Mouse (Mus musculus) forebrain, embryonic 16.5 days (tissue): Measurements from ENCODE around the gene Ncan. TPM values are rescaled to one million over a fixed set of nuclear protein-coding genes. Genes with fewer than 3 reads are reported as not detected.

Experiments
- ATAC-seq: fragments of 200-750 bp; cut with Nextera tagmentation; 2 replicates; pipeline ENCODE4 v1.8.0; 2017; ENCODE audit warnings: mild to moderate bottlenecking, moderate library complexity
- H3K27ac ChIP-seq: fragments of 300-500 bp; sonication (generic); 2 replicates; pipeline ENCODE4 v1.5.1; 2014; ENCODE audit warnings: low read length, control low read depth
- H3K27me3 ChIP-seq: fragments of 300-500 bp; sonication (generic); replicated peaks from 2 replicates; pipeline ENCODE4 v1.6.1; 2014; ENCODE audit warnings: low read length; ENCODE audit not compliant: control insufficient read depth, insufficient read depth
- H3K36me3 ChIP-seq: fragments of 300-500 bp; sonication (generic); 2 replicates; pipeline ENCODE4 v1.6.1; 2014; ENCODE audit not compliant: control insufficient read depth, insufficient read depth
- H3K4me1 ChIP-seq: fragments of 300-500 bp; sonication (generic); replicated peaks from 2 replicates; pipeline ENCODE4 v1.6.1; 2014; ENCODE audit warnings: low read length; ENCODE audit not compliant: control insufficient read depth, insufficient read depth
- H3K4me2 ChIP-seq: fragments of 300-500 bp; sonication (generic); 2 replicates; pipeline ENCODE4 v1.6.1; 2014; ENCODE audit warnings: mild to moderate bottlenecking, low read length, control low read depth
- H3K4me3 ChIP-seq: fragments of 300-500 bp; sonication (generic); replicated peaks from 2 replicates; pipeline ENCODE4 v1.5.1; 2014; ENCODE audit warnings: mild to moderate bottlenecking, low read length, control low read depth
- H3K9ac ChIP-seq: fragments of 300-500 bp; sonication (generic); replicated peaks from 2 replicates; pipeline ENCODE4 v1.6.1; 2014; ENCODE audit warnings: low read depth, low read length, control low read depth
- H3K9me3 ChIP-seq: fragments of 300-500 bp; sonication (generic); 2 replicates; pipeline ENCODE4 v1.6.1; 2016; ENCODE audit warnings: low read length; ENCODE audit not compliant: control insufficient read depth
- WGBS: fragments of 180-500 bp; shearing (Covaris S2); extraction: QIAGEN DNeasy Blood & Tissue Kit; methylation state at CpG from one replicate; pipeline ENCODE4 v1.1.7; 2014; 5-methylcytosine and 5-hydroxymethylcytosine counted together
- polyA plus RNA-seq: library from polyadenylated mRNA; unstranded; fragments of >200 nt; fragmentation: Nextera tagmentation; extraction: Ambion mirVana; gene quantifications from 2 replicates; pipeline ENCODE4 v1.2.1, GENCODE M21; 2015

Ncan gene
- polyA plus RNA-seq: 145 and 166 TPM in 2 replicates

DNA sequence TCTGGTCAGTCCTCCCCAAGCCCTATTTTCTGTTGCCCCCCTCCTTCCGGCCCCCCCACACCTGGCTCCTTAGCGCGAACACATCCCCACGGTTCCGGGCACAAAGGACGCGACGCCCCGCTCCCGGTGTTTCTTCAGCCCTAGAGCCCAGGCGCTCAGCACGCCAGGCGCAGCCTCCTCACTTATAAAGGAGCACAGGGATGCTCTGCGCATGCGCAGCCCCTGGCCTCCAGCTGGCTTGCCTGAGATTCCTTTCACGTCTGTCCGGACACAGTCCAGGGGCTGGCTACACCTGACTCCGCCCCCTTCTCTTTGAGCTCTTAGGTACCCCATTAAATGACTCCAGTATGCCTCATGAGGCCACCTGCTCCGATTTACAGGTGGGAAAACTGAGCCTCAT lies at the start of gene Ncan:
Ncan (minus strand) TSS at position 207 of the 400 bp plus-strand sequence.
- H3K9me3 ChIP-seq: no peaks in the 10 kb centered on the region
- peaks cover 27% of the 10 kb centered on the region for H3K4me1 ChIP-seq
- peaks cover 6% of the 10 kb centered on the region; the same call in 1 of the 2 replicates for H3K36me3 ChIP-seq
- peak; percentile 55 for ATAC-seq
- no peaks in the 10 kb centered on the region for H3K27me3 ChIP-seq
- peak within 1 kb of the TSS; percentile 86 for H3K9ac ChIP-seq
- H3K27ac ChIP-seq: peak within 1 kb of the TSS; percentile 93
- under 1% methylated on average over 19 of the region's 19 CpGs for WGBS
- peak within 1 kb of the TSS; percentile 80 for H3K4me2 ChIP-seq
- H3K4me3 ChIP-seq: peak within 1 kb of the TSS; percentile 76

DNA sequence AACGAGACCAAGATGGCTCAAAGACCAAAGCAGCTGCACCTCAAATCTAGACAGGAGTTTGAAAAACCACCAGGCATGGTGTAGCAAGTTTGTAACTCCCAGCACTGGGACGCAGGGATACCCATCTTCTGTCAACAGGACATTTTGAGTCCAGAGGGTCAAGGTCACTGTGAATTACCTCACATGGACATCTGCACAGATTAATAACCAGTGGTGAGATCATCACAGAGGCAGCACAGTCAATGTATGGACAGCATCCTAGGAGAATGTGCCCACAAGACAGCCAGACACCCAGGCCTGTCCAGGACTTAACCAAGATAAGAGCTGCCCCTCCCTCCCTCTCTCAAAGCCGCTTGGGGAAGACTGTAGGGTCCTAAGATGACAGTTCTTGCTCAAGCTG lies 49.4 kb upstream of the Ncan start:
- no peak overlapping the region for H3K27ac ChIP-seq
- H3K9me3 ChIP-seq: no peaks in the 10 kb centered on the region
- no peak overlapping the region for H3K4me2 ChIP-seq
- no peak overlapping the region for H3K9ac ChIP-seq
- H3K27me3 ChIP-seq: no peaks in the 10 kb centered on the region
- H3K4me3 ChIP-seq: no peak overlapping the region
- WGBS: 87% methylated on average over 3 of the region's 3 CpGs
- no peak for ATAC-seq
- peaks cover 30% of the 10 kb centered on the region for H3K4me1 ChIP-seq
- H3K36me3 ChIP-seq: no peaks in the 10 kb centered on the region

DNA sequence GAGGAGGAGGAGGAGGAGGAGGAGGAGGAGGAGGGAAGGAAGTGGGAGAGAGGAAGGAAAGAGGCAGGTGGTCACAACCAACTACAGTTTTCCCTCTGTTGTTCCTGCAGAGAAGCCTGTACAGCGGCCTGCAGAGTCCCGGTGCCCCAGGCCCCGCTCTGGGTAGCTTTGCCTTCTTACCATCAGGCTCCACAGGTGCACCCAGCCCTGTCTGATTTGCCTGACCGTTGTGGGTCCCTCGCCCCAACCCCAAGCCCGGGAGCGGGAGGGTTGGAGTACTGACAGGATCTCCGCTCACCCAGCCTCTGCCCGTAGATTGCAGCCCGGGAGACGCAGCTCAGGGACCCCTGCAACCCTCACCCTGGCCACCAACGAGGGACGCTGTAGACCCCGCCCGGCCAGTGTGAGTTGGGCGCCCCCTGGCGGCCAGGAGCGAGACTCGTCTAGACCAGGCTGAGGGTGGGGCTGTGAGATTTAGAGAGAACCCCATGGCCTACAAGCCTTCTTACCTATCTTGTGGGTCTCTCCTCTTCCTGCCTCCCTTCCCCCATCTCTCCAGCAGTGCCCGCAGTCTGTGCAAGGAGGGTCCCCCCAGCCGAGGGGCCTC lies 45.9 kb upstream of the Ncan start:
- Histone ChIP-seq H3K27ac (no peak overlapping the region), H3K9me3 (no peaks in the 10 kb centered on the region), H3K9ac (peak overlapping the region; percentile 50), H3K4me2 (peak overlapping the region; percentile 47), H3K27me3 (no peaks in the 10 kb centered on the region), H3K36me3 (no peaks in the 10 kb centered on the region), H3K4me1 (peaks cover 9% of the 10 kb centered on the region), H3K4me3 (peak overlapping the region; percentile 16)
- WGBS: 2% methylated on average over 21 of the region's 21 CpGs
- ATAC-seq: peak; percentile 82

DNA sequence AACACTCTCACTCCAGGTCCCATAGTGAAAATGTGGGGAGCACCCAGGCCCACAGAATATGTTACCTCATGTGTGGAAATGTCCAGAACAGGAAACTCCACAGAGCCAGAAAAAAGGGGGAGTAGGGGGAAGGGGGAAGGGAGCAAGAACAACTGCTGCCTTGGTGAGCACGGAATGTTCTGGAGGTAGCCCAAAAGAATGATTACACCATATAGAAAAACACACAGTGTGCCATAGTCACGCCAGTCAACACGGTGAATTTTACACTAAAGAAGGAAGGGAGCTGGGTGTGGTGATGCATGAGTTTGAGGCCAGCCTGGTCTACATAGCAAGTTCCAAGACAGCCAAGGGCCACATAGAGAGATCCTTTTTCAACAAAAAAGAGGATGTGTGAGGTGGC lies 42.6 kb upstream of the Ncan start:
- Histone ChIP-seq H3K4me3 (no peak overlapping the region), H3K9ac (no peak overlapping the region), H3K36me3 (no peaks in the 10 kb centered on the region), H3K9me3 (no peaks in the 10 kb centered on the region), H3K27ac (no peak overlapping the region), H3K27me3 (no peaks in the 10 kb centered on the region), H3K4me1 (peaks cover 9% of the 10 kb centered on the region), H3K4me2 (no peak overlapping the region)
- WGBS: 79% methylated on average over 3 of the region's 3 CpGs
- ATAC-seq: no peak

DNA sequence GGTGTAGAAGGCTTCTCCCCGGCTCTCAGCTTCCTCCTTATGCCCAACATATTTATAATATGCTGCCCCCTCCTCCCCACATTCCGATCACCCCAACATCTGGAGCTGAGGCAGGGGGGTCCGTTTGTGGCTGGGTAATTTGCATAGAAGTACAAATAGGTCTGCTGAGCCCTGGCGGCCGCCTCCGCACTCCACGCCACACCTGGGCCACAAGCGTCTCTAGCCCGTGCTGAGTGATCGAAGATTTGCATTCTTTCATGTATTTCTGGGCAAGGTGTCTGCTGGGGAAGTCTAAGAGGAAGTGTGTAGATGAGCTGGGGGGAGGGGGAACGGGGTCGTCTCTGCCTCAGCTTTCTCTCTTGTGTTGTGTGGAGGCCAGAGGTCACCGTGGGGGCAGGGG lies 39.3 kb upstream of the Ncan start:
- no peak for ATAC-seq
- H3K27ac ChIP-seq: no peak overlapping the region
- H3K36me3 ChIP-seq: no peaks in the 10 kb centered on the region
- no peak overlapping the region for H3K4me2 ChIP-seq
- no peaks in the 10 kb centered on the region for H3K27me3 ChIP-seq
- 69% methylated on average over 13 of the region's 13 CpGs for WGBS
- no peak overlapping the region for H3K9ac ChIP-seq
- H3K4me1 ChIP-seq: peaks cover 3% of the 10 kb centered on the region; the same call in 1 of the 2 replicates
- H3K4me3 ChIP-seq: no peak overlapping the region
- H3K9me3 ChIP-seq: no peaks in the 10 kb centered on the region

DNA sequence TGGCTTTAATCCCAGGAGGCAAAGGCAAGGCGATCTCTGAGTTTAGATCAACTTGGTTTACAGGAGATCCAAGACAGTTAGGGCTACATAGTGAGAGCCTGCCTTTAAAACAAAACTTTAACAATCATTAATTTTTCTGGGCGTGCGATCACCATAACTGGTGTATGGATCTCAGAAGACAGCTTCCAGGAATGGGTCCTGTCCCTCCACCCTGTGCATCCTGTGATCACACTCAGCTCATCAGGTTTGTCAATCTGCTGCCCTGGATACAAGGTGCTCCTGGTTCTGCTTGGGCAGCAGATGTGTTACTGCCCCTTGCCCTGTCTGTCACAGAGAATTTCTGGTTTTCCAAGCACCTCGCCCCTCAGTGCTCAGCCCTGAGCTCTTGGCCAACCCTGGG lies 38.5 kb upstream of the Ncan start:
- Histone ChIP-seq H3K27ac (no peak overlapping the region), H3K4me2 (no peak overlapping the region), H3K9me3 (no peaks in the 10 kb centered on the region), H3K36me3 (no peaks in the 10 kb centered on the region), H3K9ac (no peak overlapping the region), H3K4me3 (no peak overlapping the region), H3K4me1 (peaks cover 3% of the 10 kb centered on the region; the same call in 1 of the 2 replicates), H3K27me3 (no peaks in the 10 kb centered on the region)
- WGBS: 85% methylated on average over 4 of the region's 4 CpGs
- no peak for ATAC-seq

DNA sequence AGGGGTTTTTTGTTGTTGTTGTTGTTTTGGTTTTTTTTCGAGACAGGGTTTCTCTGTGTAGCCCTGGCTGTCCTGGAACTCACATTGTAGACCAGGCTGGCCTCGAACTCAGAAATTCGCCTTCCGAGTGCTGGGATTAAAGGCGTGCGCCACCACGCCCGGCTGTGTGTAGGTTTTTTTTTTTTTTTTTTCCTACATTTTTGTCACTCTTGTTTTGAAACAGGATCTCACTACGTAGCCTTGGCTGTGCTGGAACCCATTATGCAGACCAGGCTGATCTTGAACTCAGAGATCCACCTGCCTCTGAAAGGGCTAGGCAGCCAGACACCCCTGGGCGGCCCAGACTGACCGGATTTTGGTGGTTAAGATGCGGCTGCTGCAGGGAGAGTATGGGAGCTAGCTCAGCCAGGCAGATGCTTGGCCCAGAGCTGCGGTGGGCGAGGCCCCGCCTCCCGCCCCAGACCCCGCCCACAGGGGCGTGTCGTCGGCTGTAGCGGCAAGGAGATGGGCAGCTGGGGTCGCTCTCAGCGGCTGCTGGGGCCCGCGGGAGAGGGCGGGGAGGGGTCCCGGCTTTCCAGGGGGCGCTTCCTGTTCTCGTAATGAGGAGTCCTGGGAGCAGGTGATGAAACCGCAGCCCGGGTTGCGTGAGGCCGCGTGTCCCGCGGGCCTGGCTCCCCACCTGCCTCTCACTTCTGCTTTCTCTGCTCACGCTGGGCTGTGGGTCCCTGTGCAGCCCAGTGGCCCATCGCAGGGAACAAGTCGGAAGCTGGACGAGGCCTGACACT lies 37.6 kb upstream of the Ncan start:
- Histone ChIP-seq H3K27ac (no peak overlapping the region), H3K9ac (peak overlapping the region; percentile 65)

DNA sequence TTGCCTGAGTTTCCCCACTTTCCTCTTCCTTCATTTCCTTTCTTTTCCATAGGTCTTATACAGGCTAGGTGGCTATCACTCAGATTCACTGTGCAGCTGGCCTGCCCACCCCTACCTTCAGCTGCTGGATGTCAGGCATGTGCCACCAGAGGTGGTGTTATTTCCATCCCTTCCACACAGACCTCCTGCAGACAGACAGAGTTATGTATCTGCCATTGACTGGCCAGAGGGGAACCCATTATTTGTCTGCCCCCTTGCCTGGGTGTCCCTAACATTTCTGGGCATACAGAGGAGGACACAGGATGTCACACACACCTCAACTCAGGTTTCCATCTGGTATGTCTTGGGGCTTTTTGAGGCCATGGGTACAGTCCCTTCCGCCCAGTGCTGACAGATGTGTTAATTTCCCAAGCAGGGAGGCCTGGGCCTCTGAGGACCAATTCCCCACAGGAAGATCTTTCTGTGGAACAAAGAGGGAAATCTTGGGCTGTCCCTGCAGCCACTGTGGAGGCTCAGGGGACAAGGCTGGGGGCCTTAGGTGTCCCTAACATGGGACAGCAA lies 36.6 kb upstream of the Ncan start:
- no peak for ATAC-seq
- Histone ChIP-seq H3K27ac (no peak overlapping the region), H3K27me3 (no peaks in the 10 kb centered on the region), H3K4me2 (no peak overlapping the region), H3K9me3 (no peaks in the 10 kb centered on the region), H3K9ac (no peak overlapping the region), H3K4me3 (no peak overlapping the region), H3K36me3 (no peaks in the 10 kb centered on the region), H3K4me1 (peaks cover 7% of the 10 kb centered on the region)
- WGBS: 95% methylated on average over 1 of the region's 1 CpGs

More for the DNA sequence above, 37.6 kb upstream of the Ncan start:
- ATAC-seq: peak; percentile 97
- WGBS: 13% methylated on average over 38 of the region's 40 CpGs
- H3K36me3 ChIP-seq: no peaks in the 10 kb centered on the region
- peaks cover 3% of the 10 kb centered on the region; the same call in 1 of the 2 replicates for H3K4me1 ChIP-seq
- H3K27me3 ChIP-seq: no peaks in the 10 kb centered on the region
- no peaks in the 10 kb centered on the region for H3K9me3 ChIP-seq
- H3K4me2 ChIP-seq: peak overlapping the region; percentile 59
- peak overlapping the region; percentile 52 for H3K4me3 ChIP-seq

DNA sequence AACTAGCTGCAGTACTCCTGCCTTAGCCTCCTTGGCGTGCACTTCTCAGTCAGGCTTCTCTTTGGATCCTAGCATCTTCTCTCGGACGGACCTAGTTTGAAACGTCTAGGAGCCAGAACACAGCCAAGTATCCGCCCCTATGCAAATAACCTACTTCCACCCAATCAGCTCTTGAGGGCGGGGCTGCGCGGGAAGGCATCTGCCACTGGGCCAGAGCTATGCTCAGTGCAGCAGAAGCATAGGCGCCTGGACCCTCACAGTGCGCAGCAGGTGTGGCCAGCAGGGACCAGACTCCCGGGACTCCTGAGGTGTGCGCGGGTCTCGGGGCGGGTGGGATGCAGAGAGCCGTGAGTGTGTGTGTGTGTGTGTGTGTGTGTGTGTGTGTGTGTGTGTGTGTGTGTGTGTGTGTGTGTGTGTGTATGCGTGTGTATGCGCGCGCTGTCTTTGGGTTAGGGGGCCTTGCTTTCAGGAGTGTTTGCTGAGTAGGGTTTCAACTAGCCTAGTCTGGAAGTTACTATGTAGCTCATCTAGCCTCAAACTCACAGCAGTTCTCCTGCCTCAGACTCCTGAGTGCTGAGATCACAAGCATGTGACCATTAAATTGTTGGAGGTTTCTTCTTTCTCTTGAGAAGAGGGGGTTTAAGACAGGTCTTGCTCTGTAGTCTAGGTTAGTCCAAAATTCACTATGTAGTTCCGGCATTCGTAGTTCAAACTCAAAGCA lies 32.0 kb upstream of the Ncan start:
- 14% methylated on average over 22 of the region's 22 CpGs for WGBS
- no peak overlapping the region for H3K4me3 ChIP-seq

More for the DNA sequence above, 32.0 kb upstream of the Ncan start:
- H3K9me3 ChIP-seq: no peaks in the 10 kb centered on the region
- H3K9ac ChIP-seq: no peak overlapping the region
- no peaks in the 10 kb centered on the region for H3K36me3 ChIP-seq
- no peak overlapping the region for H3K27ac ChIP-seq
- H3K27me3 ChIP-seq: no peaks in the 10 kb centered on the region
- H3K4me2 ChIP-seq: peak overlapping the region; percentile 34
- ATAC-seq: peak; percentile 97
- peaks cover 4% of the 10 kb centered on the region for H3K4me1 ChIP-seq
